Mouse (Mus musculus) forebrain, embryonic 15.5 days (tissue): ENCODE measurements around the gene Cntrl. TPM values are rescaled to one million over a fixed set of nuclear protein-coding genes. Genes with fewer than 3 reads are reported as not detected.

ENCODE experiments used
- ATAC-seq: fragments of 200-750 bp; cut with Nextera tagmentation; replicated peaks from 2 replicates; pipeline ENCODE4 v1.8.0; 2017; ENCODE audit warnings: mild to moderate bottlenecking, moderate TSS enrichment, moderate library complexity
- H3K27ac ChIP-seq: fragments of 300-500 bp; sonication (generic); replicated peaks from 2 replicates; pipeline ENCODE4 v1.5.1; 2015; ENCODE audit warnings: mild to moderate bottlenecking, inconsistent platforms
- H3K27me3 ChIP-seq: fragments of 300-500 bp; sonication (generic); 2 replicates; pipeline ENCODE4 v1.6.1; 2015; ENCODE audit warnings: inconsistent platforms
- H3K36me3 ChIP-seq: fragments of 300-500 bp; sonication (generic); 2 replicates; pipeline ENCODE4 v1.6.1; 2015; ENCODE audit warnings: mild to moderate bottlenecking, inconsistent platforms
- H3K4me1 ChIP-seq: fragments of 300-500 bp; sonication (generic); 2 replicates; pipeline ENCODE4 v1.6.1; 2015; ENCODE audit warnings: inconsistent platforms
- H3K4me2 ChIP-seq: fragments of 300-500 bp; sonication (generic); replicated peaks from 2 replicates; pipeline ENCODE4 v1.6.1; 2015; ENCODE audit warnings: mild to moderate bottlenecking, inconsistent platforms
- H3K4me3 ChIP-seq: fragments of 300-500 bp; sonication (generic); 2 replicates; pipeline ENCODE4 v1.5.1; 2015; ENCODE audit warnings: mild to moderate bottlenecking, inconsistent platforms
- H3K9ac ChIP-seq: fragments of 300-500 bp; sonication (generic); replicated peaks from 2 replicates; pipeline ENCODE4 v1.6.1; 2015; ENCODE audit warnings: mild to moderate bottlenecking, inconsistent platforms
- H3K9me3 ChIP-seq: fragments of 300-500 bp; sonication (generic); 2 replicates; pipeline ENCODE4 v1.6.1; 2016; ENCODE audit warnings: inconsistent platforms
- WGBS: fragments of 180-500 bp; shearing (Covaris S2); methylation state at CpG from one replicate; pipeline ENCODE4 v1.1.7; 2015; ENCODE audit warnings: mixed read lengths; 5-methylcytosine and 5-hydroxymethylcytosine counted together
- polyA plus RNA-seq: library from polyadenylated mRNA; unstranded; fragments of >200 nt; fragmentation: Nextera tagmentation; extraction: Ambion mirVana; gene quantifications from 2 replicates; pipeline ENCODE4 v1.2.1, GENCODE M21; 2015

Gene Cntrl
- polyA plus RNA-seq: 15.5 and 17.9 TPM in 2 replicates

- Histone ChIP-seq H3K4me3 (peak within 1 kb of the TSS; percentile 99), H3K27me3 (no peaks in the 10 kb centered on the region), H3K4me2 (peak within 1 kb of the TSS; percentile 58), H3K27ac (peak within 1 kb of the TSS; percentile 88), H3K9me3 (no peaks in the 10 kb centered on the region), H3K4me1 (peaks cover 4% of the 10 kb centered on the region; the same call in 1 of the 2 replicates), H3K9ac (peak within 1 kb of the TSS; percentile 93), H3K36me3 (no peaks in the 10 kb centered on the region)
- WGBS: under 1% methylated on average over 62 of the region's 62 CpGs
- peak; percentile 97 for ATAC-seq
Measured at GRCm38 (mm10) chr2:35109141-35109923, at the start of gene Cntrl. TSS of gene Cntrl (plus strand) at chr2:35109492.

DNA sequence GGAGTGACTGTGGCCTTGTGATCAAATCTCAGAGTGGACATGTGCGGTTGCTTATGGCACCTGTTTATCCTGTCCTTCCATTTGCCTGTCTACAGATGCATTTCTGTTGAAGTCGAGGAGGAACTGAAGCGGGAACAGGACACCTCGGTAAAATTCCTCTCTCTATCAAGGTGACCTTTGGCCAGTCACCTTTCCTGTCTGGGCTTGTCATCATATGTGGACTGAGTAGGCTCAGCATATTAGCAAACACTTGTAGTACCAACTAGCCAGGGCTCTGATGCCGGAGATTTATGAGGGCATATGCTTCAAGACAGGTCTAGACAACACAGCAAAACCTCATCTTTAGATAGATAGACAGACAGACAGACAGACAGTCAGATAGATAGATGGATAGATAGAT, 49.0 kb upstream of the Cntrl start:
- Histone ChIP-seq H3K9ac (no peak overlapping the region), H3K27ac (no peak overlapping the region), H3K4me3 (no peak overlapping the region), H3K9me3 (no peaks in the 10 kb centered on the region), H3K4me2 (no peak overlapping the region), H3K27me3 (no peaks in the 10 kb centered on the region), H3K36me3 (no peaks in the 10 kb centered on the region), H3K4me1 (no peaks in the 10 kb centered on the region)
- WGBS: 91% methylated on average over 5 of the region's 5 CpGs
- ATAC-seq: no peak

DNA sequence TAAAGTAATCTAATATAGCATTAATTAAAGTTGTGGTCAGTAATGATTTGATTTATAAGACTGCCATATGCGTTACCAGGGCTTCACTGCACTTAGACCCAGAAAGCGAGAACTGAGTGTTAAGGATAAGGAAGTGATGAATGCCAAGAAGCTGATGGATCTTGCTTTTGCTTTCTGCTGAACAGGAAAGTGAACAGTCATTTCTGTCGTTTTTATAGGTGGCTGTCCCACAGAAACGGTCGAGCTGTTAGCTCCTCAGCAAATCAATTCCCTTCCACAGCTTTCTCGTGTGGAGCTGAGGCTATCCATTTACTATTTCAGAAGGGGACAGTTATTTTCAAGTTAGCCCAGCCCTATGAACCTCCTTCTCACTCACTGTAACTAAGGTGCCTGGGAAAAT, 48.4 kb upstream of the Cntrl start:
- Histone ChIP-seq H3K36me3 (no peaks in the 10 kb centered on the region), H3K4me1 (no peaks in the 10 kb centered on the region), H3K9me3 (no peaks in the 10 kb centered on the region), H3K9ac (no peak overlapping the region), H3K4me3 (no peak overlapping the region), H3K4me2 (no peak overlapping the region), H3K27me3 (no peaks in the 10 kb centered on the region), H3K27ac (no peak overlapping the region)
- WGBS: 82% methylated on average over 6 of the region's 6 CpGs
- no peak for ATAC-seq

- 85% methylated on average over 5 of the region's 5 CpGs for WGBS
Measured at GRCm38 (mm10) chr2:35061338-35061737, 48.0 kb upstream of the Cntrl start, which contains the start of gene Hc. TSS of gene Hc (minus strand) at chr2:35061438.

DNA sequence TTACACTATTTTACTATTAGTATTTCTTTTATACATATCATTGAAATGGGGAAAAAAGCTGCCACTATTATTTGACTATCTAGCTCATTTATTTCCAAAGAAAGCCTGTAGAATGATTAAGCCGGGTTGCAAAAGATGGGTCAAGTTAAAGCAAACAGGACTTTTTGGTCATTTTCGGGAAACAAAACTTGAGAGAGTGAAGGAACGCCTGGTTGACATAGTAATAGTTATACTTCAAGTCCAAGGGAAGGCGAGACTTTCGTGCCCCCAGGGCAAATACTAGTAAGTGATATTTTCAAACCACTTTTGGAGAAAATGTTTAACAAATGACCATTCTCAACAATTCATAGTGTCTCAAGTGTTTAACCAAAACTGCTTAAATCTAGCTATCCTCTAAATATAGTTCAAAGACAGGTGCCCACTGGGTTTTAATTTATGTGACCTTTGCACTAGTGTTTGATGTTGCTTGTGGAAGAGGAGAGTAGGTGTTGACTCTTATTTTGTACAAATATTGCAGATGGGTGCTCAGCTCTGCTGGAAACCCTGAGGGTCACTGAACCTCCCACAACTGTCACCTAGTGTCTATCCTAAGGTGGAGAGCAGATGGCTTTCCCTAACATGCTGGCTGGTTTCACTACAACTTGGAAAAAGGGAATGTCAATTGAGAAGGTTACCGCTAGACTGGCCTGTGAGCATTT, 45.8 kb upstream of the Cntrl start:
- WGBS: 93% methylated on average over 6 of the region's 6 CpGs
- no peak overlapping the region for H3K4me3 ChIP-seq
- H3K4me2 ChIP-seq: no peak overlapping the region
- H3K9ac ChIP-seq: no peak overlapping the region
- H3K27ac ChIP-seq: no peak overlapping the region
- H3K36me3 ChIP-seq: no peaks in the 10 kb centered on the region
- no peak for ATAC-seq
- H3K4me1 ChIP-seq: no peaks in the 10 kb centered on the region
- H3K9me3 ChIP-seq: no peaks in the 10 kb centered on the region
- no peaks in the 10 kb centered on the region for H3K27me3 ChIP-seq

More at GRCm38 (mm10) chr2:35061338-35061737, 48.0 kb upstream of the Cntrl start, which contains the start of gene Hc:
- no peak for ATAC-seq
- no peak within 1 kb of the TSS for H3K27ac ChIP-seq
- no peaks in the 10 kb centered on the region for H3K9me3 ChIP-seq
- no peaks in the 10 kb centered on the region for H3K36me3 ChIP-seq
- no peak within 1 kb of the TSS for H3K4me2 ChIP-seq
- H3K4me3 ChIP-seq: no peak within 1 kb of the TSS
- H3K9ac ChIP-seq: no peak within 1 kb of the TSS
- no peaks in the 10 kb centered on the region for H3K4me1 ChIP-seq
- H3K27me3 ChIP-seq: no peaks in the 10 kb centered on the region

DNA sequence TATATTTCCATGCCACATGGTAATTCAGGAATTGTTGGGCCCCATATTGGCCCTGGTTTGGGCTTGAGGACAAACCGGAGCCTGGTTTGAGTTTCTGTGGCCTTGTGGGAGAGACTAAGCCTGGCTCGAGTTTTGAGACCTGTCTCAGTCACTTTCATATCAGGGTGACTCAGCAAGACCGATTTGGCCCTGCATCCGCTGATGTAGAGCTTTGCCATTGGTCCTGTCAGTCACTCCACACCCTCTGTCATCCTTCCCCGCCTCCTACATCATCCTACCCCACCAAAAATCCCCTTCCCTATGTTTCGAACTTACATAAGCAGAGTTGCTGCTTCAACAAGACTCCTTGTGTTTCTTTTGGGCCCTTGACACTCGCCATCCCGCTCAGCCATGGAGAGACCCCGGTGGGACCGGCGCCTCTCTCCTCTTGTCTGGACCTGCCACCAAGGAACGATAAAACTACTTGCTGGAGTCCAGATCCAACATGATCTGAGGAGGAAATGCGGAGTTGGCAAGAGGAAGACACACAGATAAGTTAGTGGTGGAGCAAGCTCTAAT, 42.7 kb upstream of the Cntrl start:
- H3K27me3 ChIP-seq: no peaks in the 10 kb centered on the region
- WGBS: 94% methylated on average over 13 of the region's 13 CpGs
- no peaks in the 10 kb centered on the region for H3K4me1 ChIP-seq
- no peak for ATAC-seq
- H3K9me3 ChIP-seq: no peaks in the 10 kb centered on the region
- no peak overlapping the region for H3K27ac ChIP-seq
- no peak overlapping the region for H3K4me2 ChIP-seq
- H3K4me3 ChIP-seq: no peak overlapping the region
- H3K9ac ChIP-seq: no peak overlapping the region
- H3K36me3 ChIP-seq: no peaks in the 10 kb centered on the region

GRCm38 (mm10) chr2:35067117-35067516, 42.2 kb upstream of the Cntrl start:
- 91% methylated on average over 11 of the region's 11 CpGs for WGBS
- ATAC-seq: no peak
- H3K27ac ChIP-seq: no peak overlapping the region
- H3K36me3 ChIP-seq: no peaks in the 10 kb centered on the region
- H3K9ac ChIP-seq: no peak overlapping the region
- no peak overlapping the region for H3K4me2 ChIP-seq
- H3K4me1 ChIP-seq: no peaks in the 10 kb centered on the region
- H3K27me3 ChIP-seq: no peaks in the 10 kb centered on the region
- no peaks in the 10 kb centered on the region for H3K9me3 ChIP-seq
- H3K4me3 ChIP-seq: no peak overlapping the region

DNA sequence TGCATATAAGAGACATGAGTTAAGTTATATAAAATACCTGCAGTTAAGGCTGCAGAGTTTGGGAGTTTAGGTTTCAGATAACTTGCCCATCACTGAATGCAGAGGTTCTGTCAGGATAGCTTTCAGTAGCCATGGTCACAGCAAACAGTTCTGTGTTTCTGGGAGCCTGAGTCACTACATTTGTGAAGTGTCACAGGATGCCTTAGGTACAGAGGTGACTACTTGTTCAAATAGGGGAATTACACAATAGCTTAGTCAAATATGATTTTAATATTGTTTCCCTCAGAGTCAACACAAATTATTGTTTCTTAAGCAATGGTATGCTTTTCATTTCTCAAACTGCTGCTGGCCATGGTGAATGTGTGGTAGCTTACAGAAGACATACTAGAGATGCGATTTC, 40.2 kb upstream of the Cntrl start:
- Histone ChIP-seq H3K9me3 (no peaks in the 10 kb centered on the region), H3K27ac (no peak overlapping the region), H3K27me3 (no peaks in the 10 kb centered on the region), H3K4me2 (no peak overlapping the region), H3K4me1 (no peaks in the 10 kb centered on the region; the same call in 1 of the 2 replicates), H3K9ac (no peak overlapping the region), H3K36me3 (no peaks in the 10 kb centered on the region), H3K4me3 (no peak overlapping the region)
- ATAC-seq: no peak
- WGBS: 97% methylated on average over 1 of the region's 1 CpGs

DNA sequence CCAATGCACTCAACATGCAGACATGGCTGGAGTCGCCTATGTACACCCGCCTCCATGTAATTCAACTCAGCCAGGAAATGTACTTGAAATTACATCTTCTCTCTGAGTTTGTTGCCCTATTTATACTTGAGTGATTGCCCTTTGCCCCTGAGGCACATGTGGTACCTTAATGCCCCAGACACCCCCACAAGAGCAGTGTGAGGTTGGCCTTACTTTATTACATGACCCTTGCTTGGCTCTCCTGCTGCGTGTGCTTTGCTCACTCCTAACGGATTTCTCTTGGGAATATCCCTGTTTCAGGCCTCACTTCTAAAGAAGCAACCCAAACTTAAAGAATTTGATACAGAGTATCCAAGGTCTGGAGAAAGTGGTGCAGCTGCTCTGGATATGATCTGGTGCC, 39.0 kb upstream of the Cntrl start:
- 90% methylated on average over 4 of the region's 4 CpGs for WGBS
- no peak overlapping the region for H3K4me2 ChIP-seq

DNA sequence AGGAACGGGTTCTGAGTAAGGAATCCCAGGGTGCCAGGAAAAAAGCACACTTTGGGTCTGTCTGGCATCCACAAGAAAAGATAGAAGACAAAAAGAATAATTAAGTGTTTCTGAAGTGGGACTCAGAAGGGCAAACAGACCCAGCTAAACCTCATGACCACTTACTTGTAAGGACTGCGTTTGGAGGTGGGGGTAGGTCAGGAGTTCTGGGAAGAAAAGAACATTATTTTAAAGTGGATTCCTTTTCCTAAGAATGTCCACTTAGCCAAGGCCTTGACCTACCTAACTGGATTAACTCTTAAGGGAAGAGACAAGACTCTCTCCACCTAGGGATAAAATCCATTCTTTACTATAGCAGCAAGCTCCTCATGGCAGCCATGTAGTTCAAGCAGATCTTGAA, 36.7 kb upstream of the Cntrl start:
- 51% methylated on average over 2 of the region's 2 CpGs for WGBS
- Histone ChIP-seq H3K9ac (no peak overlapping the region), H3K36me3 (no peaks in the 10 kb centered on the region), H3K4me3 (no peak overlapping the region), H3K27me3 (no peaks in the 10 kb centered on the region), H3K4me2 (no peak overlapping the region), H3K4me1 (no peaks in the 10 kb centered on the region; the same call in 1 of the 2 replicates), H3K27ac (no peak overlapping the region), H3K9me3 (no peaks in the 10 kb centered on the region)
- no peak for ATAC-seq

More for the DNA sequence above, 39.0 kb upstream of the Cntrl start:
- H3K9ac ChIP-seq: no peak overlapping the region
- no peaks in the 10 kb centered on the region for H3K36me3 ChIP-seq
- no peaks in the 10 kb centered on the region; the same call in 1 of the 2 replicates for H3K4me1 ChIP-seq
- ATAC-seq: no peak
- H3K27ac ChIP-seq: no peak overlapping the region
- no peak overlapping the region for H3K4me3 ChIP-seq
- no peaks in the 10 kb centered on the region for H3K9me3 ChIP-seq
- no peaks in the 10 kb centered on the region for H3K27me3 ChIP-seq

- Histone ChIP-seq H3K4me1 (no peaks in the 10 kb centered on the region; the same call in 1 of the 2 replicates), H3K36me3 (no peaks in the 10 kb centered on the region), H3K4me3 (no peak overlapping the region), H3K4me2 (no peak overlapping the region), H3K9me3 (no peaks in the 10 kb centered on the region), H3K27me3 (no peaks in the 10 kb centered on the region), H3K9ac (no peak overlapping the region), H3K27ac (no peak overlapping the region)
- WGBS: 89% methylated on average over 3 of the region's 3 CpGs
- ATAC-seq: no peak
Measured at GRCm38 (mm10) chr2:35074328-35074727, 35.0 kb upstream of the Cntrl start.

DNA sequence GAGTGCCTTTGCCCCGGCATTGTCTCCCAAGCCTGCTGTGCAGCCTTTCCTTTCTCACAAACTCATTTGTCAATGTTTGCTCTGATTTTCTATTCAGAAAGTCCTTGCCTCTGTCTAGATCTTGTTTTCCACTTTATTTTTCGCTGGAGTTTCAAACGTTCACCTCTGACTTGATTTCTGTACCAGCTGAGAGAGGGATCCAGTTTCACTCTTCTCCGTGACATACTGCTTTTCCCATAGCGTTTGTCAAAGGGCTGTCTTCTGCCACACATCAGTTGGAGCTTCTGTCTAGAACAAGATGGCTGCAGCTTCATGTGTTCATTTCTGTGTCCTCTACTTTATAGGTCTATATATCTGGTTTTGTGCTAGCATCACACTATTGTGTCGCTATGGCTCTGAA, 30.1 kb upstream of the Cntrl start:
- WGBS: 79% methylated on average over 6 of the region's 6 CpGs
- no peak for ATAC-seq

More for the DNA sequence above, 30.1 kb upstream of the Cntrl start:
- H3K9me3 ChIP-seq: no peaks in the 10 kb centered on the region
- no peaks in the 10 kb centered on the region for H3K4me1 ChIP-seq
- H3K4me3 ChIP-seq: no peak overlapping the region
- H3K9ac ChIP-seq: no peak overlapping the region
- H3K27ac ChIP-seq: no peak overlapping the region
- no peak overlapping the region for H3K4me2 ChIP-seq
- H3K27me3 ChIP-seq: no peaks in the 10 kb centered on the region
- H3K36me3 ChIP-seq: no peaks in the 10 kb centered on the region
